Mouse (Mus musculus) monocyte, adult 59 days (primary cell): ENCODE results near the gene Slc24a4. TPM values are rescaled to one million over a fixed set of nuclear protein-coding genes. Genes with fewer than 3 reads are reported as not detected.

Experiments
- total RNA-seq, 2 experiments: library from RNA; stranded (reverse); gene quantifications; one replicate each; pipeline ENCODE4 v1.2.4; 2023

Slc24a4 gene
- total RNA-seq: not detected

DNA sequence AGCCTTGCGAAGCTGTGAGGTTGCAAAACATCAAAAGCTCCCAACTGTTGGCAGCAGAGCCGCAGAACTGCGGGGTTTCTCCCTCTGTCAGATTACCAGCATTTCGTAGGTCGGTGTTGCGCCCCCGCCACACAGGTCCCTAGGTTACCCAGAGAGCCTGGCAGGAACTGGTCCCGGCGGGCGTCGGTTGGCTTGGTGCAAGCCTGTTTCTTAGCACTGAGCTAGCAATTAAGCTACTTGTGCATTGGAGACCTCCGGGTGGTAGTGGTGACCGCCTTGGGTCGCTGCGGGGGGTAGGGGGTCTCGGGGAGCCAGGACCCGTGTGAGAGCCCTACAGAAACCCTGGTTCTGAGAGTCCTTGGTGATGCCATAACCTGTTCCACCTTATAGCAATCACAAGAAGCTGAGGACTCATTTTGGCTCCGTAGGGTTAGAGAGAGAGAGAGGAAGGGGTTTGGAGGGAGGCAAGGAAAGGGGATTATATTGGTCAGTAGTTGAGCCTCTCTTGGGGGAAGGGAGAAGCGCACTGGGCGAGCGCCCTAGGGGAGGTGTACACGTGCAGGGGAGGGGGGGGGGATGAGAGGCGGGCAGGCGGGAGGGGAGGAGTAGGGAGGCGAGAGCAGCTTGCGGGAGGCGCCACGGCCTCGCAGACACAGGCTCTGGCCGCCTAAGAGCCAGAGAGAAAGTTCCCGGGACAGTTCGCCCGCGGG is at the start of gene Slc24a4:
Gene Slc24a4, plus strand, starts transcription at position 653 of the 710 bp plus-strand sequence.

DNA sequence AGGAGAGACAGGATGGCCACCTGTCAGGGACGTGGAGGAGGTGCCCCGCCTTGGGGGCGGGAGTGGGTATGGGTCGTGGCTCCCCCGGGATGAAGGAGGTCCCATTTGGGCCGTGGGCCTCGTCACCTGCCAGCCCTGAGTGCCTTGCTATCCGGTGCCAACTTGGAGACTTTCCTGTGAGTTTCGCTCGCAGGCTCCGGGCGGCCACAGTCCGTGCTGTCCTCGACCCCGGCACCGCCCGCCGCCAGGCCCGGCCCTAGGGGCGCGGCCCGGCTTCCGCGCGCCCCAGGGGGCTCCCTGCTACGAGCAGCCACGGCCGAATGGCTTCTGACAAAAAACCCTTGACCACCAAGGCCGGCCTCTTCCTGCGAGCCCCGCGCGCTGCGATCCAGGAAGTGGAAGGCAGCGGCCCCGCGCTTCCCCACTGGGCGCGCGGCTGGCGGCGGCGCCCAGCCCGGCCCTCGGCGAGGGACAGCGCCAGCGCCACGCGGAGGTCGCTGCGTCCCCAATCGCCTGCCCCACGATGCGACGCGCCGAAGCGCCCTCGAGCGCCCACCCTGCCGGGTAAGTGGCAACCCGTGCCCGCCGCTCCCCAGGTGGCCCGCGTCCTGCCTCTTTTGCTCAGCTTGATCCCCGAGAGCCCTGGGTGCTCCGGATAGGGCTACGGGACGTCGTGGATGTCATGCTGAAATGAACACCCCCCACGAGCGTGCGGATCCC is 154.4 kb downstream of the Slc24a4 start, which contains the start of gene Rin3:
Gene Rin3, plus strand, starts transcription at position 286 of the 720 bp plus-strand sequence.

Other genes starting within 250 kb of the Slc24a4 start
- gene Trip11, start 215.5 kb upstream of the Slc24a4 start, total RNA-seq: 10 to 100 TPM; 42.5 to 47.5 TPM
- 10 to 100 TPM; 30.2 to 36.8 TPM for gene Atxn3, start 170.5 kb upstream of the Slc24a4 start, total RNA-seq
- 10 to 100 TPM; 21.0 to 22.5 TPM for gene Cpsf2, start 152.7 kb upstream of the Slc24a4 start, total RNA-seq
- 100 to 1,000 TPM; 325 to 327 TPM for gene Rin3, start 154.3 kb downstream of the Slc24a4 start, total RNA-seq